Mouse (Mus musculus) erythroblast, embryonic 14.5 days (primary cell): ENCODE data around the gene Khk.

ENCODE experiments used
- GATA1 ChIP-seq: IDR thresholded peaks from 2 replicates; pipeline ENCODE4 v1.6.1; 2012; ENCODE audit warnings: low read length, inconsistent platforms, mixed read lengths
- TAL1 ChIP-seq: IDR thresholded peaks from 3 replicates; pipeline ENCODE4 v1.6.1; 2012; ENCODE audit warnings: low read length, inconsistent platforms, mixed read lengths

DNA sequence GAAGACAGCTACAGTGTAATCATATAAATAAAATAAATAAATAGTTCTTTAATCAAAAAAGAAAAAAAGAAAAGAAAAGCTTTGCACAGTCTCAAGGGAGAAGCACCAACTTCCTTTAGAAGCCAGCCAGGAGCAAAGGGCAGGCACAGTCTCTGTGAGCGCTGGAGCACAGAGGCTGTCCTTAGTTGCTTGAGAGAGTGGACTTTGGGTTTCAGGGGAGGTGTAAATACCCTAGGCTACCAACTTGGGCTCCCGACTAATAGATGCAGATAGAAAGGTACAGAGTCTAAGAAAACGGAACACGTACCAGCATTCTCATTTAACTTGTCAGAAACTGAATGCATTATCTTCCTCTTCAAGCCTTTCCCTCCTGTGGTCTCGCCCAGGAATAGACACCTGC is 27.4 kb downstream of the Khk start:
- TF ChIP-seq GATA1: no peak
- no peak for TF ChIP-seq TAL1
